Mouse (Mus musculus) CH12.LX (cell line): ENCODE data around the gene Zfp1.

Experiments
- JUND ChIP-seq: conservative IDR thresholded peaks from 2 replicates; pipeline ENCODE4 v1.6.1; 2011; ENCODE audit warnings: low read depth, low read length, improper control_type of control experiment
- MXI1 ChIP-seq: IDR thresholded peaks from 2 replicates; pipeline ENCODE4 v1.6.1; 2011; ENCODE audit warnings: mild to moderate bottlenecking, low read depth, low read length, improper control_type of control experiment
- POLR2A ChIP-seq: IDR thresholded peaks from 2 replicates; pipeline ENCODE4 v1.6.1; 2011; ENCODE audit warnings: low read depth, mild to moderate bottlenecking, improper control_type of control experiment, low read length

- no peak for TF ChIP-seq MXI1
- no peak for TF ChIP-seq POLR2A
- TF ChIP-seq JUND: no peak
These were observed 11.6 kb upstream of the Zfp1 start for GRCm38 (mm10) chr8:111631589-111631988.
